Mouse (Mus musculus): Measurements from ENCODE around the gene Mboat2.

DNA sequence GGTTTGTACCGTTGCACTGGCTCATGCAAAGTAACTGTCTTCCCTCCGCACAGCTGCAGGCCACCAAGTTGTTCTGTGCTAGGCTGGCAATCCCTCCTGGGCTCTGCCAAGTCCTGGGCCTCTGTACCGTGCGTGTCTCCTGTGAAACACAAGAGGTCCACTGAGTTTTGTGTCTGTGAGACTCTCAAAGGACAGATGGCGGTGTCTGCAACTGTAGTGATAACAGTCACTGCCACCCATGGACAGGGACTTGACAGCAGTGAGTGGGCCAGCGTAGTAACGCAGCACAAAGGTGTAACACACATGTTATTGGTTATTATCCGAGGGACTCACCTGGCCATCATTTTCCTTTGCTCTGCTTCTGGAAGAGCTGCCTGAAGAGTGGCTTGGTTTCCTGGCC, 108.7 kb downstream of the Mboat2 start:
- TF ChIP-seq CTCF (IDR thresholded peaks at IDR 0.05) (no peak), POLR2A (IDR thresholded peaks at IDR 0.05; ENCODE audit: insufficient read depth, low read depth, low read length) (no peak)
